Mouse (Mus musculus): ENCODE measurements around the gene Spock1. TPM values are rescaled to one million over a fixed set of nuclear protein-coding genes. Genes with fewer than 3 reads are reported as not detected.

Gene Spock1
- total and polyA plus RNA-seq, 3 experiments, result not detected

DNA sequence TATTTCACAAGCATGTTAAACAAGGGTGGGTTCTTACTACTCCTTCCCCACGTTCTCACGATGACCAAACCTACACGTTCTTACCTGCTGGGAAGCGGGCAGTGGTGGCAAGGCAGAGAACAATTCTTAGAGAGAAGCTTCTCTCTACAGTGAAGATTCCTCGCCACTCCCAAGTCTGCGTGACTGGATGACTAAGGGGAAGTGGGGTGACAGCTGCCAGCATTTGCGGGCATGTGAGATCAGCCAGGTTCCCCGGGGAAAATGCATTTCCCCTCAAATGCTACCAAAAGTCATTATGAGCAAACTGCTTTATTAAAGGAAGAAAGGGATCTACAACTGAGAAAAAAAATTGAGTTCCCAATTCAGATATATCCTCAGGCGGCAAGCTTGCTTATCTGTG lies 18.4 kb downstream of the Spock1 start:
- H3K4me2 ChIP-seq (ENCODE audit: insufficient read depth, low read depth, poor library complexity, severe bottlenecking), result no peak overlapping the region
- H3K36me3 ChIP-seq (replicated peaks in 1 of 2; ENCODE audit: control insufficient read depth in 1 of 2, insufficient read depth in 1 of 2, low read length in 1 of 2), result no peaks in the 10 kb centered on the region
- DNase-seq (ENCODE audit: extremely low read depth), result no peak
- H3K9ac ChIP-seq (ENCODE audit: insufficient read depth, low read depth), result no peak overlapping the region
- no peaks in the 10 kb centered on the region for H3K79me2 ChIP-seq (replicated peaks; ENCODE audit: control insufficient read depth, extremely low read depth, insufficient read depth, poor library complexity, severe bottlenecking)
- no peak overlapping the region for H3K4me3 ChIP-seq (replicated peaks in 1 of 3; ENCODE audit: low read depth in 2 of 3, low read length in 2 of 3, poor library complexity in 1 of 3)
- no peaks in the 10 kb centered on the region for H3K27me3 ChIP-seq (replicated peaks)
- TF ChIP-seq MAFK (IDR thresholded peaks at IDR 0.05; ENCODE audit: insufficient replicate concordance, low read length) (no peak), POLR2A (IDR thresholded peaks at IDR 0.05; ENCODE audit: low read depth, low read length) (no peak), NELFE (IDR thresholded peaks at IDR 0.05; ENCODE audit: low read depth, low read length) (no peak), RCOR1 (conservative IDR thresholded peaks at IDR 0.05; ENCODE audit: low read depth, low read length) (no peak), ZMIZ1 (IDR thresholded peaks at IDR 0.05; ENCODE audit: low read depth, low read length) (no peak), ZNF384 (IDR thresholded peaks at IDR 0.05; ENCODE audit: low read depth, low read length) (no peak), NRF1 (IDR thresholded peaks at IDR 0.05; ENCODE audit: low read depth, low read length) (no peak), BHLHE40 (IDR thresholded peaks at IDR 0.05; ENCODE audit: low read depth, low read length) (no peak), GABPA (IDR thresholded peaks at IDR 0.05; ENCODE audit: insufficient replicate concordance, low read depth, low read length) (no peak), MAZ (IDR thresholded peaks at IDR 0.05; ENCODE audit: low read depth, low read length) (no peak), HCFC1 (IDR thresholded peaks at IDR 0.05; ENCODE audit: low read depth, low read length) (no peak), ELF1 (IDR thresholded peaks at IDR 0.05; ENCODE audit: low read depth, low read length) (no peak), SIN3A (IDR thresholded peaks at IDR 0.05; ENCODE audit: low read length) (no peak), UBTF (IDR thresholded peaks at IDR 0.05; ENCODE audit: low read depth, low read length) (no peak), USF1 (IDR thresholded peaks at IDR 0.05; ENCODE audit: low read depth, low read length) (no peak), RAD21 (IDR thresholded peaks at IDR 0.05; ENCODE audit: low read depth, low read length) (no peak), JUND (conservative IDR thresholded peaks at IDR 0.05; ENCODE audit: low read depth, low read length) (no peak)
- peaks cover 72% of the 10 kb centered on the region for H3K9me3 ChIP-seq (replicated peaks; ENCODE audit: low read length)
- no peaks in the 10 kb centered on the region for H3K4me1 ChIP-seq (ENCODE audit: control insufficient read depth in 1 of 2, insufficient read depth in 2 of 2)
- H3K27ac ChIP-seq (ENCODE audit: insufficient read depth, low read depth), result no peak overlapping the region
- dilution Hi-C loops (cut with MboI; ENCODE audit: extremely low pct_ligation_motif_present, extremely low pct_unique_long_range_greater_than_20kb, low sequenced_read_pairs), result no loop called here
- in situ Hi-C loops (cut with MboI; ENCODE audit: low pct_ligation_motif_present, low pct_unique_long_range_greater_than_20kb, low sequenced_read_pairs), result no loop called here

DNA sequence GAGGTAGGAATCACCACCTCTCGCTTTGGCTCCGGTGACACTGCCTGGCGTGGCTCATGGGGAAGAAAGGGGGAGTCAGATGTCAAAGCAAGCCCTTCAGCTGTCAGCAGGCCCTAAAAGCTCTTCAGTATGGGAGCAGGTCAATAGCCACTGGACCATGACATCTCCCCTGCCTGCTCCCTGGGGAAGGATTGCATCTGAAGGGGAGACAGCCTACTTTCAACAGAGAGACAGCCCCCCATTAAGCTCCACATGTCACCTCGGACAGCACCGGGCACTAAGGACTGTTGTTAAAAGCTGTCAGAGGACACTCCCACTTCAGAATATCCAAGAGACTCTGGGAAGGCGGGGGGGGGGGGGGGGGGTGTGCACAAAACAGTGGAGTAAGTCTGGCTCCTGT lies 19.1 kb downstream of the Spock1 start:
- no peak for DNase-seq (ENCODE audit: extremely low read depth)
- in situ Hi-C loops (cut with MboI; ENCODE audit: low pct_ligation_motif_present, low pct_unique_long_range_greater_than_20kb, low sequenced_read_pairs), result no loop called here
- dilution Hi-C loops (cut with MboI; ENCODE audit: extremely low pct_ligation_motif_present, extremely low pct_unique_long_range_greater_than_20kb, low sequenced_read_pairs), result no loop called here

More for the DNA sequence above, 19.1 kb downstream of the Spock1 start:
- Histone ChIP-seq H3K27me3 (replicated peaks) (no peaks in the 10 kb centered on the region), H3K79me2 (replicated peaks; ENCODE audit: control insufficient read depth, extremely low read depth, insufficient read depth, poor library complexity, severe bottlenecking) (no peaks in the 10 kb centered on the region), H3K36me3 (replicated peaks in 1 of 2; ENCODE audit: control insufficient read depth in 1 of 2, insufficient read depth in 1 of 2, low read length in 1 of 2) (no peaks in the 10 kb centered on the region), H3K4me2 (ENCODE audit: insufficient read depth, low read depth, poor library complexity, severe bottlenecking) (no peak overlapping the region), H3K4me1 (ENCODE audit: control insufficient read depth in 1 of 2, insufficient read depth in 2 of 2) (no peaks in the 10 kb centered on the region), H3K27ac (ENCODE audit: insufficient read depth, low read depth) (no peak overlapping the region), H3K9me3 (replicated peaks; ENCODE audit: low read length) (peaks cover 71% of the 10 kb centered on the region), H3K9ac (ENCODE audit: insufficient read depth, low read depth) (no peak overlapping the region), H3K4me3 (replicated peaks in 1 of 3; ENCODE audit: low read depth in 2 of 3, low read length in 2 of 3, poor library complexity in 1 of 3) (no peak overlapping the region)
- TF ChIP-seq ZMIZ1 (IDR thresholded peaks at IDR 0.05; ENCODE audit: low read depth, low read length) (no peak), BHLHE40 (IDR thresholded peaks at IDR 0.05; ENCODE audit: low read depth, low read length) (no peak), EP300 (IDR thresholded peaks at IDR 0.05; ENCODE audit: low read length) (no peak), POLR2AphosphoS2 (IDR thresholded peaks at IDR 0.05; ENCODE audit: low read depth, low read length) (no peak), SMC3 (IDR thresholded peaks at IDR 0.05; ENCODE audit: low read depth, low read length) (no peak), CHD2 (IDR thresholded peaks at IDR 0.05; ENCODE audit: low read length) (no peak), MXI1 (IDR thresholded peaks at IDR 0.05; ENCODE audit: low read depth, low read length) (no peak), NRF1 (IDR thresholded peaks at IDR 0.05; ENCODE audit: low read depth, low read length) (no peak), TBP (conservative IDR thresholded peaks at IDR 0.05; ENCODE audit: low read depth, low read length) (no peak), IRF4 (IDR thresholded peaks at IDR 0.05; ENCODE audit: low read depth, low read length) (no peak), MYC (IDR thresholded peaks at IDR 0.05; ENCODE audit: low read depth, low read length) (no peak), CTCF (conservative IDR thresholded peaks at IDR 0.05 in 1 of 2, IDR thresholded peaks at IDR 0.05 in 1 of 2; ENCODE audit: low read depth in 2 of 2, low read length in 2 of 2) (no peak), USF1 (IDR thresholded peaks at IDR 0.05; ENCODE audit: low read depth, low read length) (no peak), UBTF (IDR thresholded peaks at IDR 0.05; ENCODE audit: low read depth, low read length) (no peak), MAFK (IDR thresholded peaks at IDR 0.05; ENCODE audit: insufficient replicate concordance, low read length) (no peak), JUND (conservative IDR thresholded peaks at IDR 0.05; ENCODE audit: low read depth, low read length) (no peak)
